Mouse (Mus musculus) heart, postnatal 4 days (tissue): ENCODE results near the gene Tmem205. TPM values are rescaled to one million over a fixed set of nuclear protein-coding genes. Genes with fewer than 3 reads are reported as not detected.

Experiments
- DNase-seq: peaks from one replicate; pipeline ENCODE4 v3.0.0; 2021
- total RNA-seq, 2 experiments: library from RNA; stranded (reverse); gene quantifications; 2 replicates each; pipeline ENCODE4 v1.2.3; 2021

Gene Tmem205
- total RNA-seq, 2 experiments from 2014 or later: 20.1 to 21.3 TPM

- DNase-seq: no peak
These were observed 16.3 kb upstream of the Tmem205 start for GRCm38 (mm10) chr9:21943638-21944037.

GRCm38 (mm10) chr9:21943046-21943445 is 15.7 kb upstream of the Tmem205 start:
- DNase-seq: no peak

GRCm38 (mm10) chr9:21938234-21938855 is 11.0 kb upstream of the Tmem205 start:
- DNase-seq: no peak

- DNase-seq: no peak
These were observed 10.4 kb upstream of the Tmem205 start for GRCm38 (mm10) chr9:21937711-21938175.

- DNase-seq: peak; percentile 96
These were observed 9.6 kb upstream of the Tmem205 start, which contains the start of gene Plppr2 for GRCm38 (mm10) chr9:21936692-21937570. Gene Plppr2, plus strand, starts transcription at chr9:21937033.

- no peak for DNase-seq
These were observed 8.2 kb upstream of the Tmem205 start for GRCm38 (mm10) chr9:21935466-21936131.

GRCm38 (mm10) chr9:21934021-21934420 is 6.7 kb upstream of the Tmem205 start:
- no peak for DNase-seq

- DNase-seq: no peak
These were observed 5.2 kb upstream of the Tmem205 start for GRCm38 (mm10) chr9:21932445-21933137.

GRCm38 (mm10) chr9:21932006-21932405 is 4.7 kb upstream of the Tmem205 start:
- no peak for DNase-seq

GRCm38 (mm10) chr9:21929208-21929607 is 1.9 kb upstream of the Tmem205 start:
- DNase-seq: no peak

- DNase-seq: no peak
These were observed 572 bp downstream of the Tmem205 start for GRCm38 (mm10) chr9:21926784-21927183.

GRCm38 (mm10) chr9:21926155-21926554 is 1.2 kb downstream of the Tmem205 start:
- DNase-seq: no peak

GRCm38 (mm10) chr9:21925506-21925905 is 1.9 kb downstream of the Tmem205 start:
- no peak for DNase-seq

GRCm38 (mm10) chr9:21925034-21925433 is 2.3 kb downstream of the Tmem205 start:
- no peak for DNase-seq

GRCm38 (mm10) chr9:21924099-21924493 is 3.3 kb downstream of the Tmem205 start:
- peak; percentile 95 for DNase-seq

- DNase-seq: no peak
These were observed 3.8 kb downstream of the Tmem205 start for GRCm38 (mm10) chr9:21923490-21924098.

- no peak for DNase-seq
These were observed 4.3 kb downstream of the Tmem205 start for GRCm38 (mm10) chr9:21923036-21923435.

GRCm38 (mm10) chr9:21918692-21919384 is 8.5 kb downstream of the Tmem205 start:
- no peak for DNase-seq

GRCm38 (mm10) chr9:21918035-21918592 is 9.2 kb downstream of the Tmem205 start, which contains the start of gene Rab3d:
Gene Rab3d, minus strand, starts transcription at chr9:21918192.
- peak; percentile 96 for DNase-seq

GRCm38 (mm10) chr9:21917493-21918034 is 9.8 kb downstream of the Tmem205 start:
- DNase-seq: peak; percentile 27
